Mouse (Mus musculus): ENCODE measurements around the gene Cstf1. TPM values are rescaled to one million over a fixed set of nuclear protein-coding genes. Genes with fewer than 3 reads are reported as not detected.

The Cstf1 gene
- polyA plus RNA-seq, 1 experiment from 2014 or later, result 37.3 TPM

Other genes starting within 250 kb of the Cstf1 start
- gene Mc3r, start 122.2 kb upstream of the Cstf1 start, polyA plus RNA-seq (2016; fragmentation: Nextera tagmentation; extraction: Ambion mirVana), result not detected in 2 replicates
- gene Fam210b, start 25.1 kb upstream of the Cstf1 start, polyA plus RNA-seq (2016; fragmentation: Nextera tagmentation; extraction: Ambion mirVana), result 31.8 and 33.1 TPM in 2 replicates
- gene Aurka, start 146 bp upstream of the Cstf1 start, polyA plus RNA-seq (2016; fragmentation: Nextera tagmentation; extraction: Ambion mirVana), result 78.8 and 85.6 TPM in 2 replicates
- gene Cass4, start 23.1 kb downstream of the Cstf1 start, polyA plus RNA-seq (2016; fragmentation: Nextera tagmentation; extraction: Ambion mirVana), result 0.14 and 0.38 TPM in 2 replicates
- 86.5 and 93.0 TPM in 2 replicates for gene Rtf2, start 69.9 kb downstream of the Cstf1 start, polyA plus RNA-seq (2016; fragmentation: Nextera tagmentation; extraction: Ambion mirVana)
- gene Gcnt7, start 87.9 kb downstream of the Cstf1 start, polyA plus RNA-seq (2016; fragmentation: Nextera tagmentation; extraction: Ambion mirVana), result 2.2 and 2.5 TPM in 2 replicates
- gene Fam209, start 101.8 kb downstream of the Cstf1 start, polyA plus RNA-seq (2016; fragmentation: Nextera tagmentation; extraction: Ambion mirVana), result 0.70 TPM in 1 of 2 replicates, not detected in the other
- gene Tfap2c, start 178.9 kb downstream of the Cstf1 start, polyA plus RNA-seq (2016; fragmentation: Nextera tagmentation; extraction: Ambion mirVana), result 1.6 and 1.9 TPM in 2 replicates

Data from hindbrain, embryonic 12.5 days (tissue).